Mouse (Mus musculus): ENCODE data around the gene Lsm6. TPM values are rescaled to one million over a fixed set of nuclear protein-coding genes. Genes with fewer than 3 reads are reported as not detected.

Gene Lsm6
- total and polyA plus RNA-seq, 3 experiments, result 60.0 to 186 (median 67.7) TPM

- Histone ChIP-seq H3K27ac (ENCODE audit: insufficient read depth, low read depth) (no peak overlapping the region), H3K36me3 (replicated peaks in 1 of 2; ENCODE audit: control insufficient read depth in 1 of 2, insufficient read depth in 1 of 2, low read length in 1 of 2) (no peaks in the 10 kb centered on the region), H3K4me2 (ENCODE audit: insufficient read depth, low read depth, poor library complexity, severe bottlenecking) (no peak overlapping the region), H3K27me3 (replicated peaks) (no peaks in the 10 kb centered on the region), H3K9ac (ENCODE audit: insufficient read depth, low read depth) (no peak overlapping the region), H3K79me2 (replicated peaks; ENCODE audit: control insufficient read depth, extremely low read depth, insufficient read depth, poor library complexity, severe bottlenecking) (no peaks in the 10 kb centered on the region), H3K9me3 (replicated peaks; ENCODE audit: low read length) (no peaks in the 10 kb centered on the region), H3K4me3 (replicated peaks in 1 of 3; ENCODE audit: low read depth in 2 of 3, low read length in 2 of 3, poor library complexity in 1 of 3) (no peak overlapping the region), H3K4me1 (ENCODE audit: control insufficient read depth in 1 of 2, insufficient read depth in 2 of 2) (no peaks in the 10 kb centered on the region)
- no peak for DNase-seq (ENCODE audit: extremely low read depth)
- dilution Hi-C loops (cut with MboI; ENCODE audit: extremely low pct_ligation_motif_present, extremely low pct_unique_long_range_greater_than_20kb, low sequenced_read_pairs) (no loop called here), in situ Hi-C loops (cut with MboI; ENCODE audit: low pct_ligation_motif_present, low pct_unique_long_range_greater_than_20kb, low sequenced_read_pairs) (no loop called here)
- TF ChIP-seq BHLHE40 (IDR thresholded peaks at IDR 0.05; ENCODE audit: low read depth, low read length) (no peak), MXI1 (IDR thresholded peaks at IDR 0.05; ENCODE audit: low read depth, low read length) (no peak), NRF1 (IDR thresholded peaks at IDR 0.05; ENCODE audit: low read depth, low read length) (no peak), CTCF (conservative IDR thresholded peaks at IDR 0.05 in 1 of 2, IDR thresholded peaks at IDR 0.05 in 1 of 2; ENCODE audit: low read depth in 2 of 2, low read length in 2 of 2) (no peak)
Observed at GRCm38 (mm10) chr8:78862046-78862445, 41.1 kb upstream of the Lsm6 start.

GRCm38 (mm10) chr8:78860789-78861188 is 39.8 kb upstream of the Lsm6 start:
- Histone ChIP-seq H3K9ac (ENCODE audit: insufficient read depth, low read depth) (no peak overlapping the region), H3K27me3 (replicated peaks) (no peaks in the 10 kb centered on the region), H3K4me2 (ENCODE audit: insufficient read depth, low read depth, poor library complexity, severe bottlenecking) (no peak overlapping the region), H3K9me3 (replicated peaks; ENCODE audit: low read length) (no peaks in the 10 kb centered on the region), H3K79me2 (replicated peaks; ENCODE audit: control insufficient read depth, extremely low read depth, insufficient read depth, poor library complexity, severe bottlenecking) (no peaks in the 10 kb centered on the region), H3K27ac (ENCODE audit: insufficient read depth, low read depth) (no peak overlapping the region), H3K4me3 (replicated peaks in 1 of 3; ENCODE audit: low read depth in 2 of 3, low read length in 2 of 3, poor library complexity in 1 of 3) (no peak overlapping the region), H3K36me3 (replicated peaks in 1 of 2; ENCODE audit: control insufficient read depth in 1 of 2, insufficient read depth in 1 of 2, low read length in 1 of 2) (no peaks in the 10 kb centered on the region), H3K4me1 (ENCODE audit: control insufficient read depth in 1 of 2, insufficient read depth in 2 of 2) (no peaks in the 10 kb centered on the region)
- dilution Hi-C loops (cut with MboI; ENCODE audit: extremely low pct_ligation_motif_present, extremely low pct_unique_long_range_greater_than_20kb, low sequenced_read_pairs), result no loop called here
- no peak for DNase-seq (ENCODE audit: extremely low read depth)
- no peak for TF ChIP-seq MEF2A (IDR thresholded peaks at IDR 0.05; ENCODE audit: borderline replicate concordance, low read depth, low read length)
- TF ChIP-seq SMC3 (IDR thresholded peaks at IDR 0.05; ENCODE audit: low read depth, low read length), result no peak
- no peak for TF ChIP-seq SIN3A (IDR thresholded peaks at IDR 0.05; ENCODE audit: low read length)
- no peak for TF ChIP-seq ZC3H11A (IDR thresholded peaks at IDR 0.05; ENCODE audit: low read depth, low read length)
- TF ChIP-seq EP300 (IDR thresholded peaks at IDR 0.05; ENCODE audit: low read length), result no peak
- TF ChIP-seq NRF1 (IDR thresholded peaks at IDR 0.05; ENCODE audit: low read depth, low read length), result no peak
- TF ChIP-seq JUND (conservative IDR thresholded peaks at IDR 0.05; ENCODE audit: low read depth, low read length), result no peak
- no peak for TF ChIP-seq IRF4 (IDR thresholded peaks at IDR 0.05; ENCODE audit: low read depth, low read length)
- TF ChIP-seq PAX5 (IDR thresholded peaks at IDR 0.05; ENCODE audit: low read length), result no peak
- TF ChIP-seq MYC (IDR thresholded peaks at IDR 0.05; ENCODE audit: low read depth, low read length), result no peak
- no peak for TF ChIP-seq CHD2 (IDR thresholded peaks at IDR 0.05; ENCODE audit: low read length)
- TF ChIP-seq BHLHE40 (IDR thresholded peaks at IDR 0.05; ENCODE audit: low read depth, low read length), result no peak
- no peak for TF ChIP-seq POLR2A (IDR thresholded peaks at IDR 0.05; ENCODE audit: low read depth, low read length)
- TF ChIP-seq CTCF (conservative IDR thresholded peaks at IDR 0.05 in 1 of 2, IDR thresholded peaks at IDR 0.05 in 1 of 2; ENCODE audit: low read depth in 2 of 2, low read length in 2 of 2), result no peak
- no peak for TF ChIP-seq HCFC1 (IDR thresholded peaks at IDR 0.05; ENCODE audit: low read depth, low read length)
- TF ChIP-seq JUN (IDR thresholded peaks at IDR 0.05; ENCODE audit: insufficient read depth, low read depth, low read length), result no peak
- no peak for TF ChIP-seq POLR2AphosphoS2 (IDR thresholded peaks at IDR 0.05; ENCODE audit: low read depth, low read length)
- no peak for TF ChIP-seq ETS1 (conservative IDR thresholded peaks at IDR 0.05; ENCODE audit: low read depth, low read length)
- TF ChIP-seq CHD1 (IDR thresholded peaks at IDR 0.05; ENCODE audit: low read depth, low read length), result no peak
- no peak for TF ChIP-seq MAZ (IDR thresholded peaks at IDR 0.05; ENCODE audit: low read depth, low read length)
- in situ Hi-C loops (cut with MboI; ENCODE audit: low pct_ligation_motif_present, low pct_unique_long_range_greater_than_20kb, low sequenced_read_pairs), result no loop called here
